Mouse (Mus musculus): ENCODE results near the gene Hoxd10. TPM values are rescaled to one million over a fixed set of nuclear protein-coding genes. Genes with fewer than 3 reads are reported as not detected.

Hoxd10 gene
- polyA plus RNA-seq, 1 experiment from 2014 or later = not detected

DNA sequence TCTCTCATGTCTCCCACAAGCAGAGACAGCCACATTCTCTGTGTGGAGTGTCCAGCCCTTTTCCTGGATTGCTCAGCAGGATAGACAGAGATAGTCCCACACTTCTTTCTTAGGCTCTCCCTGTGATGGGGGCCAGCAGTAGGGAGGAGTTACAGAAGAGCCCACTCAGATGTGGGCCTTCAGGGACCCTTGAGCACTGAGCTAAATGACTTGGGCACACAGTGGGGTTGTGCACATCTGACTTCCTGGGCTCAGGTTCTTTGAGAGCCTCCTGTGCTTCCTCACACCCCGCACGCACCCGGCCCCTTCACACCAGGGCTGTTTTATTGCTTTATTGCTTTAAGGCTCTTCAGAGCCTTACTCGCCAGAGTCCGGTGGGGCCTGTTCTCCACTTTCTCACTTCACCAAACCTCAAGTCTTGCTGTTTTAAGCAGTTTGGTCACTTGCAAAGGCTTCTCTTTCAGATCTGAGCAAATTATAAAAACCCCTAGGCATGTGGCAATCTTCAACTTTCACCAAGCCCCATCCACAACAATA is 29.3 kb downstream of the Hoxd10 start:
- H3K27me3 ChIP-seq (ENCODE audit: control insufficient read depth, insufficient read depth, low read length) = peaks cover 24% of the 10 kb centered on the region; the same call in 1 of the 2 replicates
- 28% methylated on average over 5 of the region's 5 CpGs for WGBS

DNA sequence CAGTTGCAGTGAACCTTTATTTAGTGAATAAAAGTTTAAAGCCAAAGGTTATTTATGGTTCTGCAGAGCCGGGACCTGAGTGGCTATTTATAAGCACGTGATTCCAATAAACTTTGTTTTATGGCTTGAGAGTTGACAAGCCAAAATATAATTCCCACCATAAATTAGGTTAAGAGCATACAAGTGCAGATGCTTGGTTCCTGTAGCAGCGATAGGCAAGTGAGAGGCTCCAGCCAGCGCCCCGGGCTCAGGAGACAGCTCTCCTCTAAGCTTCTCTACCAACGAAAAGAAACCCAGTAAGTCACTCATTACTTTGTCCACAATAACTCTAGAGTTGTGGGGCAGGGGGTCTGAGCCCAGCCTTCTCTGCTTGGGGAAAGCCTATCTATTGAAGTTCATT is 30.2 kb downstream of the Hoxd10 start:
- no peak overlapping the region for H3K9ac ChIP-seq (ENCODE audit: low read length)
- H3K36me3 ChIP-seq (ENCODE audit: control insufficient read depth, insufficient read depth, low read length) = no peaks in the 10 kb centered on the region
- peaks cover 24% of the 10 kb centered on the region; the same call in 1 of the 2 replicates for H3K27me3 ChIP-seq (ENCODE audit: control insufficient read depth, insufficient read depth, low read length)
- ATAC-seq (ENCODE audit: low FRiP score, low TSS enrichment) (no peak), DNase-seq (ENCODE audit: low spot score) (no peak)
- H3K4me3 ChIP-seq (ENCODE audit: low read depth, low read length) = no peak overlapping the region
- no peaks in the 10 kb centered on the region for H3K9me3 ChIP-seq (ENCODE audit: control insufficient read depth, low read length)
- TF ChIP-seq EP300 (optimal IDR thresholded peaks at IDR 0.05) (no peak), CTCF (IDR thresholded peaks at IDR 0.05; ENCODE audit: low read depth) (no peak)
- WGBS = 11% methylated on average over 6 of the region's 6 CpGs
- H3K4me1 ChIP-seq (replicated peaks; ENCODE audit: control insufficient read depth, insufficient read depth) = no peaks in the 10 kb centered on the region
- no peak overlapping the region for H3K27ac ChIP-seq (replicated peaks)
- H3K4me2 ChIP-seq (replicated peaks; ENCODE audit: low read depth) = no peak overlapping the region

More for the DNA sequence above, 29.3 kb downstream of the Hoxd10 start:
- no peaks in the 10 kb centered on the region for H3K4me1 ChIP-seq (replicated peaks; ENCODE audit: control insufficient read depth, insufficient read depth)
- ATAC-seq (ENCODE audit: low FRiP score, low TSS enrichment) = no peak
- no peak for DNase-seq (ENCODE audit: low spot score)
- no peak overlapping the region for H3K27ac ChIP-seq (replicated peaks)
- H3K9me3 ChIP-seq (ENCODE audit: control insufficient read depth, low read length) = no peaks in the 10 kb centered on the region
- TF ChIP-seq CTCF (IDR thresholded peaks at IDR 0.05; ENCODE audit: low read depth) (no peak), EP300 (optimal IDR thresholded peaks at IDR 0.05) (no peak)
- H3K36me3 ChIP-seq (ENCODE audit: control insufficient read depth, insufficient read depth, low read length) = no peaks in the 10 kb centered on the region
- H3K4me2 ChIP-seq (replicated peaks; ENCODE audit: low read depth) = no peak overlapping the region
- H3K4me3 ChIP-seq (ENCODE audit: low read depth, low read length) = no peak overlapping the region
- no peak overlapping the region for H3K9ac ChIP-seq (ENCODE audit: low read length)

DNA sequence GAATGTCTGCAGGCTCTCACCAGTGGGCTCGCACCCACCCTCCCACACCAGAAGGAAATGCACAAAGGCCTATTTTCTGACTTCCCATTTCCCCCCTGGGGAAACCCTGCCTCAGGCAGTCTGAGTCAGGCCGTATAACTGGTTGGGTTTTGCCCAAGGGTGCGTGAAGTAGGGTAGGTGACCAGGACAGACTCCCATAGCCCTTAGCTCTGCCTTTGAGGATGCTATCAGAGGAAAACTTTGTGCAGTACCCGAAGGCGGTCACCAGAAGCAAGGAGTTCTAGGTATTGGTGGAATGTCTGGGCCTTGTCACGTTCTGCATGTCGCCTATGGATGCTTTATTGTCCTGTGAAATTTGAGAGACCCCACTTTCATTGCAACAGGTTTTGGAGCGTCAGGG is 31.2 kb downstream of the Hoxd10 start:
- Histone ChIP-seq H3K27me3 (ENCODE audit: control insufficient read depth, insufficient read depth, low read length) (peaks cover 24% of the 10 kb centered on the region; the same call in 1 of the 2 replicates), H3K4me3 (ENCODE audit: low read depth, low read length) (no peak overlapping the region), H3K36me3 (ENCODE audit: control insufficient read depth, insufficient read depth, low read length) (no peaks in the 10 kb centered on the region), H3K27ac (replicated peaks) (no peak overlapping the region), H3K4me1 (replicated peaks; ENCODE audit: control insufficient read depth, insufficient read depth) (no peaks in the 10 kb centered on the region), H3K4me2 (replicated peaks; ENCODE audit: low read depth) (no peak overlapping the region), H3K9ac (ENCODE audit: low read length) (no peak overlapping the region), H3K9me3 (ENCODE audit: control insufficient read depth, low read length) (no peaks in the 10 kb centered on the region)
- WGBS = 29% methylated on average over 8 of the region's 8 CpGs
- ATAC-seq (ENCODE audit: low FRiP score, low TSS enrichment) (no peak), DNase-seq (ENCODE audit: low spot score) (no peak)
- TF ChIP-seq CTCF (IDR thresholded peaks at IDR 0.05; ENCODE audit: low read depth) = no peak
- no peak for TF ChIP-seq EP300 (optimal IDR thresholded peaks at IDR 0.05)

DNA sequence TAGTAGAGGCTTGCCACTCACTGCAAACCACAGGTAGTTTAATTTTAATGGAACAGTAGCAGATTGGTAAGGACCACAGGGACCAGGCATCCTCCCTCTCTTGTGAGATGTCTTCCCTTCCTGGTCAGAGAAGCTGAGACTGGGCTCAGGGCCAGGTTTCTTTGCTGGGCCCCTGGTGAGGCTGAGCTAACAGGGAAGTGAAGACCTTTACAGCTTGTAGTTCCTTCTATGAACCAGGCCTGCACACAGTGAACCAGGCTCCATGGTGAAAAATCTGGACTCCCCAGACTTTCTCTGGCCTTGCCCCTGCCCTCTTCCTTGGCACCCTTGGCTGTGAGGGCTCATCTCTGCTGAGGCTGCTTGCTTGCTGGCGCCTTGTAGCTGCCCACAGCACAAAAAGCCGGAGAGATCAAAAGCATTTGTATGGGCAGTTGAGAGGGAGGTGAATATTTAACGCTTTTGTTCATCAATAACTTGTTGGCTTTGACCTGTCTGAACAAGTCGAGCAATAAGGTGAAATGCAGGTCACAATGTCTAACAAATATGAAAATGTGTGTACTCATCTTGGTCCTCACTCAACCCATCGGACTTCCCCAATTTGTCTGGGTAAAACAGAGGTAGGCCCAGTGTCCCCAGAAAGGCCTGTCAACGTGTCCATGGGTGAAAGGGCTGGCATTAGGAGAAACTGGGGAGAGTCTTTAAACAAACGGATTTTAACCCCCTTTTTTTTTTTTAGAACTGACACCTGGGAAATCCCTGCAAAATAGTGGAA is 32.7 kb downstream of the Hoxd10 start:
- no peak for ATAC-seq (ENCODE audit: low FRiP score, low TSS enrichment)
- no peak overlapping the region for H3K27ac ChIP-seq (replicated peaks)
- WGBS = 51% methylated on average over 7 of the region's 7 CpGs
- TF ChIP-seq CTCF (IDR thresholded peaks at IDR 0.05; ENCODE audit: low read depth) (no peak), EP300 (optimal IDR thresholded peaks at IDR 0.05) (no peak)
- H3K36me3 ChIP-seq (ENCODE audit: control insufficient read depth, insufficient read depth, low read length) = no peaks in the 10 kb centered on the region
- no peaks in the 10 kb centered on the region for H3K4me1 ChIP-seq (replicated peaks; ENCODE audit: control insufficient read depth, insufficient read depth)
- no peak overlapping the region for H3K4me3 ChIP-seq (ENCODE audit: low read depth, low read length)
- peaks cover 24% of the 10 kb centered on the region; the same call in 1 of the 2 replicates for H3K27me3 ChIP-seq (ENCODE audit: control insufficient read depth, insufficient read depth, low read length)
- DNase-seq (ENCODE audit: low spot score) = no peak
- no peak overlapping the region for H3K9ac ChIP-seq (ENCODE audit: low read length)
- no peak overlapping the region for H3K4me2 ChIP-seq (replicated peaks; ENCODE audit: low read depth)
- no peaks in the 10 kb centered on the region for H3K9me3 ChIP-seq (ENCODE audit: control insufficient read depth, low read length)

DNA sequence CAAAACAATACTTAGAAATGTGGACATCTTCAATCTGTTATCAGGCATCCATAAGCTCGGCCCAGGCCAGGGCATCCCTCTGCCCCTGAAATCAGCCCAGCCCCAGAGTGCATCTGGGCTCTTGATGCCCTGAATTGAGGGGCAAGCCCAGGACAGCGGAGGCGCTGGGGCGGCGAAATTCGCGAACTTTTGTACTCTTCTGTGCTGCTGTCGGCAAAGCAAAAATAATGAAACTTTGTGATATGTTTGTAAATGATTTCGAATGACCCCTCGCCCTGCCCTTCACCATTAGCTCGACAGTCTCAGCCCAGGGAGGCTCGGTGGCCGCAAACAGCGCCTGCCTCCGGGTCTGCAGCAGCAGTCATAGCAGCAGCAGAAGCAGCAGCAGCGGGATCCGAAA is 33.4 kb downstream of the Hoxd10 start:
- Histone ChIP-seq H3K9ac (ENCODE audit: low read length) (no peak overlapping the region), H3K27me3 (ENCODE audit: control insufficient read depth, insufficient read depth, low read length) (peaks cover 24% of the 10 kb centered on the region; the same call in 1 of the 2 replicates), H3K4me1 (replicated peaks; ENCODE audit: control insufficient read depth, insufficient read depth) (no peaks in the 10 kb centered on the region), H3K27ac (replicated peaks) (no peak overlapping the region), H3K4me3 (ENCODE audit: low read depth, low read length) (no peak overlapping the region), H3K9me3 (ENCODE audit: control insufficient read depth, low read length) (no peaks in the 10 kb centered on the region), H3K36me3 (ENCODE audit: control insufficient read depth, insufficient read depth, low read length) (no peaks in the 10 kb centered on the region), H3K4me2 (replicated peaks; ENCODE audit: low read depth) (no peak overlapping the region)
- 21% methylated on average over 17 of the region's 17 CpGs for WGBS
- ATAC-seq (ENCODE audit: low FRiP score, low TSS enrichment) = no peak
- no peak for TF ChIP-seq CTCF (IDR thresholded peaks at IDR 0.05; ENCODE audit: low read depth)
- TF ChIP-seq EP300 (optimal IDR thresholded peaks at IDR 0.05) = no peak
- no peak for DNase-seq (ENCODE audit: low spot score)

DNA sequence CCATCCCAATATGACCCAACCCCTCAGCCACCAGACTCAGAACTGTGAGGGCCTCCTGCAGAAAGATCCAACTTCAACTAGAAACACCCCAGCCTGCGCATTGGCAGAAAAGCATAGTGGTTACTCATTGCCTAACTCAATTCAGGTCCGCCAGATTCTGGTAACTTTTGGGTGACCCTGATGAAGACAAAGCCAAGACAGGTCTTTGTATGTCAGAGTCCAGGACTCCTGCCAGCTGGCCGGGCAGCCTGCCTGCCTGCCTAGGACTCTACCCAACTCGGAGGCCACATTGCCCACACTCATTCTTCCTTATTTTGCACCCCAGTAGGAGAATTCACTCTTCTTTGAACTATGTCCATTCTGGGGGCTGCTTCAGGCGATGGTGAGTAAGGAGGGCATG is 34.8 kb downstream of the Hoxd10 start, which contains the start of gene Gm28230:
Gm28230 (plus strand) TSS at position 178 of the 400 bp plus-strand sequence.
- WGBS = 30% methylated on average over 5 of the region's 5 CpGs
- ATAC-seq (ENCODE audit: low FRiP score, low TSS enrichment) (no peak), DNase-seq (ENCODE audit: low spot score) (no peak)
- no peaks in the 10 kb centered on the region for H3K4me1 ChIP-seq (replicated peaks; ENCODE audit: control insufficient read depth, insufficient read depth)
- no peaks in the 10 kb centered on the region for H3K9me3 ChIP-seq (ENCODE audit: control insufficient read depth, low read length)
- H3K27ac ChIP-seq (replicated peaks) = no peak within 1 kb of the TSS
- H3K4me3 ChIP-seq (ENCODE audit: low read depth, low read length) = peak within 1 kb of the TSS; percentile 12
- no peak within 1 kb of the TSS for H3K9ac ChIP-seq (ENCODE audit: low read length)
- H3K36me3 ChIP-seq (ENCODE audit: control insufficient read depth, insufficient read depth, low read length) = no peaks in the 10 kb centered on the region
- TF ChIP-seq CTCF (IDR thresholded peaks at IDR 0.05; ENCODE audit: low read depth) (no peak), EP300 (optimal IDR thresholded peaks at IDR 0.05) (no peak)
- H3K4me2 ChIP-seq (replicated peaks; ENCODE audit: low read depth) = peak within 1 kb of the TSS; percentile 23; the same call in 1 of the 2 replicates
- peaks cover 35% of the 10 kb centered on the region for H3K27me3 ChIP-seq (ENCODE audit: control insufficient read depth, insufficient read depth, low read length)
